Mouse (Mus musculus) ES-E14 (cell line): ENCODE measurements around the gene Zscan26. TPM values are rescaled to one million over a fixed set of nuclear protein-coding genes. Genes with fewer than 3 reads are reported as not detected.
A peak's percentile ranks its signal among the peaks of the same experiment; 100 is the strongest.

Experiments
- DNase-seq: peaks from one replicate; pipeline ENCODE4 v3.0.0-alpha.2; 2013; ENCODE audit warnings: low read depth, low spot score
- H3K27ac ChIP-seq: 2 replicates; pipeline ENCODE4 v1.5.1; 2012; ENCODE audit warnings: low read depth, mild to moderate bottlenecking, low read length, moderate library complexity, mixed read lengths; ENCODE audit not compliant: poor library complexity, insufficient read depth, severe bottlenecking
- H3K36me3 ChIP-seq: 2 replicates; pipeline ENCODE4 v1.6.1; 2012; ENCODE audit warnings: mild to moderate bottlenecking, low read length, moderate library complexity, mixed read lengths; ENCODE audit not compliant: control insufficient read depth, poor library complexity, insufficient read depth, severe bottlenecking
- H3K4me1 ChIP-seq, 2 experiments: fragments of 150-350 bp in 1 of 2; sonication (generic) in 1 of 2; 2 replicates each; pipeline ENCODE4 v1.6.1; 2012; ENCODE audit warnings: low read length in 2 of 2, mild to moderate bottlenecking in 1 of 2, mixed read lengths in 1 of 2; ENCODE audit not compliant: control insufficient read depth in 2 of 2, insufficient read depth in 2 of 2, poor library complexity in 1 of 2
- H3K4me3 ChIP-seq, 2 experiments: fragments of 150-350 bp in 1 of 2; sonication (generic) in 1 of 2; 2 replicates each; pipeline ENCODE4 v1.5.1; 2012; ENCODE audit warnings: low read length in 2 of 2, low read depth in 1 of 2, mild to moderate bottlenecking in 1 of 2, mixed read lengths in 1 of 2; ENCODE audit not compliant: insufficient read depth in 1 of 2, poor library complexity in 1 of 2, severe bottlenecking in 1 of 2
- H3K9ac ChIP-seq: 2 replicates; pipeline ENCODE4 v1.6.1; 2012; ENCODE audit warnings: low read depth, mild to moderate bottlenecking, low read length, mixed read lengths; ENCODE audit not compliant: poor library complexity, insufficient read depth, severe bottlenecking
- H3K9me3 ChIP-seq: fragments of 150-350 bp; sonication (generic); 2 replicates; pipeline ENCODE4 v1.6.1; 2012; ENCODE audit warnings: low read depth, mild to moderate bottlenecking, low read length; ENCODE audit not compliant: control insufficient read depth, insufficient read depth
- CHD2 ChIP-seq: IDR thresholded peaks from 2 replicates; pipeline ENCODE4 v1.6.1; 2014; ENCODE audit warnings: mild to moderate bottlenecking, low read depth, low read length, inconsistent platforms
- HCFC1 ChIP-seq: IDR thresholded peaks from 2 replicates; pipeline ENCODE4 v1.6.1; 2012; ENCODE audit warnings: low read length, inconsistent platforms, borderline replicate concordance; ENCODE audit not compliant: insufficient read depth
- MAFK ChIP-seq: IDR thresholded peaks from 2 replicates; pipeline ENCODE4 v1.6.1; 2014; ENCODE audit warnings: mild to moderate bottlenecking, low read depth, low read length, inconsistent platforms; ENCODE audit not compliant: insufficient read depth
- ZC3H11A ChIP-seq: IDR thresholded peaks from 2 replicates; pipeline ENCODE4 v1.6.1; 2012; ENCODE audit warnings: low read depth, mild to moderate bottlenecking, inconsistent platforms, low read length, borderline replicate concordance
- ZNF384 ChIP-seq: IDR thresholded peaks from 2 replicates; pipeline ENCODE4 v1.6.1; 2012; ENCODE audit warnings: low read depth, low read length, inconsistent platforms
- in situ Hi-C, 2 experiments: fragments of 600-800 bp; cut with MboI; formaldehyde crosslinking; loops; one replicate each; pipeline ENCODE4 v1.15.1; 2025; ENCODE audit warnings: low sequenced_read_pairs in 2 of 2, inconsistent platforms in 1 of 2; ENCODE audit not compliant: unreplicated experiment in 2 of 2
- total RNA-seq: library from RNA; depleted of rRNA; stranded (reverse); fragments of 300-350 nt; gene quantifications from 2 replicates; pipeline ENCODE4 v1.2.3, GENCODE M21; 2012

Gene Zscan26
- total RNA-seq, 1 experiment = 22.9 TPM

DNA sequence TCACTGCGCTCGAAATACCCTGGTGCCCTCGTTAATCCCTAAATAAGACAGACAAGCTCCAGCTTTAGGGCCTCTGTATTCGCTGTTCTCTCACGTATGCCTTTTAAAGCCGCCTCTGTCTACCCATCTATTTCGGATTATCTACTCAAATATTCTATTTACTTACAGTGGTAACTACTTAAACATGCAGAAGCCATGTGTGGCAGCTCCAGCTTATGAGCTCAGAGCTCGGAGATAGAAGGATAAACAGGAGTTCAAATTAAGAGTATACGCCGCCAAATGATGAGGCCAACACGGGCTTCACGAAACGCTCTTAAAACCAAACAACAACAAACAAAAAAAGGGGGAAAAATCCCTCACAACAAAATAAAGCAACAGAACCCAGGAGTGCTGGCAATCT, 488 bp downstream of the Zscan26 start:
- H3K4me3 ChIP-seq = peak overlapping the region; percentile 95 to 97
- DNase-seq = no peak
- H3K4me1 ChIP-seq = peaks cover 0 to 1% of the 10 kb centered on the region in 2 experiments; a peak in 1 of 4 replicates
- H3K9ac ChIP-seq = peak overlapping the region; percentile 97
- H3K36me3 ChIP-seq = peaks cover 3% of the 10 kb centered on the region
- no peak for TF ChIP-seq HCFC1
- no peak for TF ChIP-seq ZNF384
- no peak for TF ChIP-seq CHD2
- no peak for TF ChIP-seq ZC3H11A
- no peak for TF ChIP-seq MAFK
- no peaks in the 10 kb centered on the region for H3K9me3 ChIP-seq
- no peak overlapping the region for H3K27ac ChIP-seq
- in situ Hi-C loops = no loop called here

DNA sequence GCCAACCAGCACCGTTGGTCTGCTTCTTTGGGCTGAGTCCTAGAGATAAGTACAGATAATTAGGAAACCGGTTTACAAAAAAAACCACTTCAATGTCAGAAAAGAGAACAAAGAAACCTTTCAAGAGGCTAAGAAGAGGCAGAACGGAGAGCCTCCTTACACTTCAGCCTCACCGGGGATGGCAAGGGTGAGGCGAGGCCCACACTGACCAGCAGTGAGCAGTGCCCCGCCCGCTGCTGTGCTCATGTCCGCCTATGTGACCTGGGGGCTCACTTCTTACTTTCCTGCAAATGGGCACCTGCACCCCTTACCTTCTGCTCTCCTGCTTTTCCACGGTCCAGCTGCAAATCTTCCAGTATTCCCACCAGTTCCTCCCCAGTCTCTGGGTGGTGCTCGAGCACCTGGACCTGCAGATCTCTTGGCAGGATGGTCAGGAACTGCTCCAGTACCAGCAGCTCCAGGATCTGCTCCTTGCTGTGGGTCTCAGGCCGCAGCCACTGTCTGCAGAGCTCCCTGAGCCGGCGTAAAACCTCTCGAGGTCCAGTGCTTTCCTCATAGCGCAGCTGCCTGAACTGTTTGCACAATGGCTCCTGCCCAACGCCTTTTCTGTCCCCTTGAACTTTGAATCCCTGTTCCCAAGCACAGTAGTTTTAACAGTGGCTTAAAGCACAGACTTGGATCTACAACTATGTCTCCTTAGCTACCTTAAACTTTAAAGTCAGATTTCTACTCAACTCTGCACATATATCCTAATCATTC, 5.5 kb downstream of the Zscan26 start:
- Histone ChIP-seq H3K9me3 (no peaks in the 10 kb centered on the region), H3K4me1 (peaks cover 0 to 4% of the 10 kb centered on the region in 2 experiments; a peak in 1 of 4 replicates), H3K4me3 (no peak overlapping the region), H3K9ac (peak overlapping the region; percentile 24; the same call in 1 of the 2 replicates), H3K27ac (no peak overlapping the region), H3K36me3 (peaks cover 18% of the 10 kb centered on the region)
- no peak for DNase-seq
- TF ChIP-seq ZNF384 (no peak), CHD2 (no peak), MAFK (no peak), HCFC1 (no peak), ZC3H11A (no peak)
- in situ Hi-C loops = no loop called here

DNA sequence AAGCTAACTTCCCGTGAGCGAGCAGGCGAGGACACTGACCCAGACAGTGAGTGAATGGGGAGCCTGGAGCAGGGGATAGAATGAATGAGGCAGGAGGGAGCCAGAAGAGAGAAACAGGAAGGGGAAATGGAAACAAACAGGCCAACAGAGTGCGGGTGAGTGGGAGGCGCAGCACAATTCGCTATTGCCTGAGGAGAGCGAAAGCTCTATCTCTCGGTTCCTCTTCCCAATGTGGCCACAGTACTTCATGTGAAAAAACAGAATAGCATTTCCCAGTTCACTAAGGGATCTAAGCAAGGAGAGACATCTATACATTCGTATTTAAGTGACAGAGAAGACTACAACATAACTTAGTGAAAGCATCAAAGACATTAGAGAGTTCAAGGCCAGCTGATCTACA, 6.7 kb downstream of the Zscan26 start:
- H3K27ac ChIP-seq = no peak overlapping the region
- H3K9me3 ChIP-seq = no peaks in the 10 kb centered on the region
- H3K36me3 ChIP-seq = peaks cover 18% of the 10 kb centered on the region
- no peak for DNase-seq
- in situ Hi-C loops = no loop called here
- TF ChIP-seq HCFC1 = no peak
- TF ChIP-seq ZC3H11A = no peak
- no peak for TF ChIP-seq MAFK
- no peak for TF ChIP-seq ZNF384
- no peak for TF ChIP-seq CHD2
- H3K4me3 ChIP-seq = no peak overlapping the region
- no peak overlapping the region for H3K9ac ChIP-seq
- H3K4me1 ChIP-seq = peaks cover 0 to 4% of the 10 kb centered on the region in 2 experiments; a peak in 1 of 4 replicates

DNA sequence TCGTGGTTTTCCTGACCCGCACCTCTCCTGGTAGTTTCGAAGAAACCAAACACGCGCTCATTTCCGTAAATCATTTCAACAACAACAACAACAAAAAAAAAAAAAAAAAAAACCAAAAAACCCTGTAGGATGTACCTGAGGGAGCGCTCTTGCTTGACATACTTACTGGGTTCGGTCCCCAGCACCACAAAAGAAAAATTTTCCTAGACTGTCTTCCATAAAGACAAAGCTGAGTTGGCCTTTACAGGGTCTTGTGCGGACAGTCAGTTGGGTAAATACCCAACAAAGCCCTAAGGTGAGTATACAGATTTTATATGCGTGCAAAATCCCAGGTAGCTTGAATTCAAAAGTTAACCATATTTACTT, 12.3 kb downstream of the Zscan26 start:
- in situ Hi-C loops = no loop called here
- Histone ChIP-seq H3K9me3 (no peaks in the 10 kb centered on the region), H3K4me1 (peaks cover 0 to 3% of the 10 kb centered on the region in 2 experiments; a peak in 1 of 4 replicates), H3K36me3 (peaks cover 8% of the 10 kb centered on the region), H3K27ac (no peak overlapping the region), H3K9ac (peak overlapping the region; percentile 93), H3K4me3 (peak overlapping the region; percentile 80 to 85)
- DNase-seq = no peak
- TF ChIP-seq ZNF384 = peak; percentile 88
- TF ChIP-seq HCFC1 = no peak
